Mouse (Mus musculus) G1E (cell line): Measurements from ENCODE around the gene Tm7sf3.

ENCODE experiments used
- CTCF ChIP-seq: IDR thresholded peaks from 2 replicates; pipeline ENCODE4 v1.5.1; 2012; ENCODE audit warnings: low read depth, low read length, inconsistent platforms, mixed read lengths
- GATA1 ChIP-seq: IDR thresholded peaks from 2 replicates; pipeline ENCODE4 v1.6.1; 2012; ENCODE audit warnings: borderline replicate concordance, low read length, inconsistent platforms, mixed read lengths
- POLR2AphosphoS5 ChIP-seq: IDR thresholded peaks from 2 replicates; pipeline ENCODE4 v1.6.1; 2012; ENCODE audit warnings: low read depth, low read length, inconsistent platforms; ENCODE audit not compliant: insufficient replicate concordance

DNA sequence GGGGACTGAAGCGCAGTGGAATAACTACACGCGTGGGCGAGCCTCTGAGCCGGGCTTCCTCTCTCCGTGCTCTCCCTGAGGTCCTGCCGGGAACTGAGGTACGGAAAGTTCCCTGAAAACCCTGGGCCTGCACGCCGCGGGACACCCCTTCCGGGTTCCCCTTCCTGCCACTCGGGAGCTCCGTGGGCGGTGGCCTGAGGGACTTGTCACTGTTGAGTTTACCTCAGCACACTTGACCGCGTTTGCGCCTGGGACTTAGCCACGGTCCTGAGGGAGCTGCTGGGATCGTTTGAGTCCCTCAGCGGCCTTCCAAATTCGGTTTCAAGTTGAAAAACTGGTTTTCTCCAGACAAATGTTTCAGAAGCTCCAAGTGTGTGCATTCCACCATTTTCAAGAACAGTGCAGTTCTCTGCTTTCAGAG is 64.5 kb downstream of the Tm7sf3 start:
- no peak for TF ChIP-seq CTCF
- TF ChIP-seq POLR2AphosphoS5, result no peak
- no peak for TF ChIP-seq GATA1
